Mouse (Mus musculus) adrenal gland, postnatal 25 days (tissue): ENCODE data around the gene Arhgap32. TPM values are rescaled to one million over a fixed set of nuclear protein-coding genes. Genes with fewer than 3 reads are reported as not detected.
"Not testable (repeated sequence)": the region's sequence is repeated elsewhere in the genome, so short reads cannot be mapped to it uniquely, and the experiment has no call there.

Source experiments
- DNase-seq: peaks from one replicate; pipeline ENCODE4 v3.0.0; 2021; ENCODE audit warnings: mixed read lengths
- long read RNA-seq: library from polyadenylated mRNA; stranded (forward); transcript quantifications from one replicate; pipeline ENCODE4 v2.0.0, GENCODE M21; 2021
- total RNA-seq: library from RNA; stranded (reverse); gene quantifications from 2 replicates; pipeline ENCODE4 v1.2.3, GENCODE M21; 2021

Arhgap32 gene
- total RNA-seq, result 43.3 and 52.8 TPM in 2 replicates
- long read RNA-seq, partial matches to known transcripts, result 0 of 1 reads
- long read RNA-seq, other reads (novel, unspliced or antisense), result 1 of 1 reads

- DNase-seq, result no peak
Observed at GRCm38 (mm10) chr9:32115786-32116185, at the start of gene Arhgap32. Gene Arhgap32 (plus strand): TSS chr9:32116136.

DNA sequence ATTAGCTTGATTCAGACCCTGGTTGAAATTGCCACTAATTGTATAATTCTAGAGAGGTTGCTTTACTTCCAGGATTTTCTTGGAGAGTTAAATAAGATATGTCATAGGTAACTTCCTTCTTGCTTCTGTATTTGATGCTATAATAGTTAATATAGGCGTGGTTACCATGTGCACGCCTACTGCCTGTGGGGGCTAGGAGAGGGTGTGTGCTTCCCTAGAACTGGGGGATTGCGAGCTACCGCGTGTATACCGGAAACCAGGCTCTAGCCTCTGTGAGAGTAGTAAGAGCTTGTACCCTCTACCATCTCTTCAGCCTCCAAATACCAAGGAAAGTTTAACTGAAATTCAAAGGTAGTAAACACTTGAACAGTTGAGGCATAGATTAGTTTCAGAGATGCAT lies 43.2 kb upstream of the Arhgap32 start:
- no peak for DNase-seq

DNA sequence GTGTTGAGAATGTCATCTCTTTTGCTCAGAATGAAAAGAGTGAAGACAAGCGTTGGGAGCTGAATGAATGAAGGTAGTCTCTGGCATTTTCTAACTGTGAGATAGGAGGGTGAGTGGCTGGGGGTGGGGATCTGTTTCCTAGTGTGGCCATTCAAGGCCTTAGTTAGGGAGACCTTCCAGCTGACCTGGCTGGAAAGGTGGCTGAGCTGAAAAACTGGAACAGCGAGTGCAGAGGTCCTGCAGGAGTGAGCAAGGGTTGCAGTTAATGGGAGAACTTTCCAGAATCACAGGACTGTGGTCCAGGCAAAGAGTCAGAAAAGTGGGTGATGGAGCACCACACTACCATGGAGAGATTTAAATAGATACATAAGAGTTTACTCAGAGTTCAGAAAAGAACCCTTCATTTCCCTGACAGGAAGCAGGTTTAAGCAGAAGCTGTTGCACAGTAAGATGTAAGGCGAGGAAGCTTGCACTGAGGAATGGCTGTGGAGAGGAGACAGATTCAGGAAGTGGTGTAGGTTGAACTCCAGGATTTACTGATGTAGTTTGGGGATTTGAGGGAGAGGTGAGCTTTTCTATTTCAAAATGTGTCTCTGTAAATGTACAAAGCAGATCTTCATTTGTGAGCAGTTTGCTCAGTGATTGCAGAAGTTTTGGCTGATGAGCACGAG lies 27.7 kb upstream of the Arhgap32 start:
- no peak for DNase-seq

GRCm38 (mm10) chr9:32088882-32089281 lies 27.1 kb upstream of the Arhgap32 start:
- DNase-seq, result no peak

DNA sequence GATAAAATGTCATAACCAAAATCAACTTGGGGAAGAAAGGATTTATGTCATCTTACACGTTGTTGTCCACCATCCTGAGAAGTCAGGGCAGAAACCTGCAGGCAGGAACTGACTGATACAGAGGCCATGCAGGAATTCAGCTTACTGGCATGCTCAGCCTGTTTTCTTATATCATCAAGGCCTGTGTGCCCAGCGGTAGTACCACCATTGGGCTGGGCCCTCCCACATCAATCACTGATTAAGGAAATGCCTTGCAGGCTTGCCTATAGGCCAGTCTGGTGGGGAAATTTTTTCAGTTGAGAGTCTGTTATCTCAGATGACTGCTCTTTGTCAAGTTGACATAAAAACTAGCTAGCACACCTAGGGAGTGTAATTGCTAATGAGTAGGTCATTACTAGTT lies 22.5 kb upstream of the Arhgap32 start:
- DNase-seq, result no peak

- no peak for DNase-seq
Observed at GRCm38 (mm10) chr9:32094351-32095120, 21.4 kb upstream of the Arhgap32 start.

DNA sequence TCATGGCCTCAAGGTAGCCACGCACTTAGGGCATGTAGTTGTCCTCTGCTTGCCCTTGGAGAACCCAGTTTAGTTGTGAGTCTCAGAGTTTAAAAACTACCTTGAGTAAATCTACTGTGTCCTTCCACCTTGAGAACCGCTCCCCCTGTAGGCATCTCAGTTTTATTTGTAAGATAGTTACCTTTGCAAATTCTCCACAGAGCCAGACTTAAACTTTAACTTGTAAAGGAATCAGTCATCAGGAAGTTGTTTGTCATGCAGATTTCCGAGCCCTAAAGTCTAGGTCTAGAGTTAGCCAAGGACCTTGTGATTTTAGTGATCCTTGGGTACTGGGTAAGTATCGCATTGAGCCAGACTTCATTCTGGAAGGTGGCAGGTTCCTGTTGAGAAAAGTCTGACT lies 20.4 kb upstream of the Arhgap32 start:
- DNase-seq, result no peak

DNA sequence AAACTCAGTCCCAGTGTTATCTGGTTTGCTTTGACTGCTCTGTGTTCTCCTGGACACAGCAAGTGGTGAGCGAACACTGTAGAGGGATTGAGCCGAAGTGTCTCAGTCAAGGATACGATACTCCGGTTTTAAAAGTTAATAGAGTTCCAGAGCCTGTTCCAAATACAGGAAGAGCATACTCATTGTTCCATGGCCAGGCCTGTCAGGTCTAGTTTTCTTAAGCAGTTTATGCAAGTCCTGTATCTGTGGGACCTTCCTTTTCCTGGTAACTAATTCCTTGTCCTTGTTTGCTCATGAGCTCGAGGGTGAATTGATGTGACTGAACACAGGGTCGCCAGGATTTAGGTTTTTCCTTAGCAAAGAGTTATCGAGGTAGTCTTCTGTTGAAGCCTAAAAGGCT lies 19.4 kb upstream of the Arhgap32 start:
- DNase-seq, result no peak

GRCm38 (mm10) chr9:32097123-32097522 lies 18.8 kb upstream of the Arhgap32 start:
- DNase-seq, result no peak

- DNase-seq, result no peak
Observed at GRCm38 (mm10) chr9:32098425-32099155, 17.3 kb upstream of the Arhgap32 start.

- no peak for DNase-seq
Observed at GRCm38 (mm10) chr9:32100561-32100960, 15.4 kb upstream of the Arhgap32 start.

GRCm38 (mm10) chr9:32101488-32101887 lies 14.4 kb upstream of the Arhgap32 start:
- no peak for DNase-seq

DNA sequence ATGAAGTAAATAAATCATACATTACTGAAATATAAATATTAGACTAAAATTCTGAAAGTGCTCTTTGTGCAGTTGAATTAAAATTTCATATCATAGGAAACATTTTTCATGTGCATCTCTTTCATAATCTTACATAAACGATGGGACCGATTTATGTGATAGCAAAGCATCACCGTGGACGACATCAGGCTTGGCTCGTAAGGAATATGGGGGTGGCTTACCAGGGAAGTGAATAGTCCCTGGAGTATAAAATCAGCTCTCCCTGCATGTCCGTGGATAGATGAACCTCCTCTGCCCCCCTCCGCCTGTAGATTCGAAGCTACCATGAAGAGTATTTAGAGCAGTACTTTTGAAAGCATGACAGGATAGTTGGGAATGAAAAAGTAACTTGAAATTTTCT lies 11.3 kb upstream of the Arhgap32 start:
- DNase-seq, result no peak

- no peak for DNase-seq
Observed at GRCm38 (mm10) chr9:32110376-32110775, 5.6 kb upstream of the Arhgap32 start.

- no peak for DNase-seq
Observed at GRCm38 (mm10) chr9:32116272-32116671, 336 bp downstream of the Arhgap32 start.

DNA sequence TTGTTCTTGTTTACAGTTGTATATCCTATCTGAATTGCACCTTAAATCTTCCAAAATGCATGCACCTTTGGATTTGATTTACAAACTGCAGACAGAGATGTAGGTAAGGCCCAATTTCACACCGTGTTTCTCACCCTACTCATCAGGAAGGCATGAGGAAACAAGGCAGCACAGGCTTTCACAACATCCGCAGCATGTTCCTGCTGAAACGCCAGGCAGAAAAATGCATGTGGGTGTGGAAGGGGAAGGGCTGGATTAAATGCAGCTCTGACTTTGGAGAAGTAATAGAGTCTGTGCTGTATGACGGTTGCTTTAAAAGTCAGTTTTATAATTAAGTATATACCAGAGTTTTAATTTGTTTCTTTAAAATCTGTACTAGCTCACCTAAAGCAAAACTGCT lies 1.9 kb downstream of the Arhgap32 start:
- no peak for DNase-seq

DNA sequence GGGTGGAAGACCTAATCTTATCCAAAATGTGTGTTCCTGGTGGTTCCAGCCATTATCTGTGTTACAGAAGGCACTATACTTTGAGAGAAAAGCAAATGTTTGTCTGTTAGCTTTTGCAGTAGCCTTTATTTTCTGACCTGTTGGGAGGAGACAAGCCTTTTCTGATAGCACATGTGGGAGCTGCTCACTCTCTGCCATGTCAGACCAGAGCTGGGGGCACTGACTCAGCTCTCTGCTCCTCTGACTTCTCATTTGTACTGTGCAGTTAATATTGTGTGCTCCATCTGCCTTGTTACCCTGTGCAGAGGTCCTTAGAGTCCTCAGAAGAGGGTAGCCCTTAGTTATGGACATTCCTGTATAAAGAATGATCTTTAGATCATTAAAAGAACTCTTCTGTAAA lies 2.5 kb downstream of the Arhgap32 start:
- no peak for DNase-seq

- no peak for DNase-seq
Observed at GRCm38 (mm10) chr9:32119586-32119985, 3.6 kb downstream of the Arhgap32 start.

- no peak for DNase-seq
Observed at GRCm38 (mm10) chr9:32120162-32120561, 4.2 kb downstream of the Arhgap32 start.

- DNase-seq, result not testable (repeated sequence)
Observed at GRCm38 (mm10) chr9:32121271-32121670, 5.3 kb downstream of the Arhgap32 start.

GRCm38 (mm10) chr9:32136195-32136594 lies 20.3 kb downstream of the Arhgap32 start:
- DNase-seq, result no peak

GRCm38 (mm10) chr9:32136680-32137295 lies 20.9 kb downstream of the Arhgap32 start:
- DNase-seq, result no peak
